Mouse (Mus musculus) erythroblast, embryonic 14.5 days (primary cell): ENCODE results near the gene Isy1. TPM values are rescaled to one million over a fixed set of nuclear protein-coding genes. Genes with fewer than 3 reads are reported as not detected.
A peak's percentile ranks its signal among the peaks of the same experiment; 100 is the strongest.
"Not testable (repeated sequence)": the region's sequence is repeated elsewhere in the genome, so short reads cannot be mapped to it uniquely, and the experiment has no call there.

ENCODE experiments used
- H3K27me3 ChIP-seq: 2 replicates; pipeline ENCODE4 v1.6.1; 2012; ENCODE audit warnings: inconsistent platforms; ENCODE audit not compliant: control insufficient read depth
- H3K36me3 ChIP-seq: 2 replicates; pipeline ENCODE4 v1.6.1; 2012; ENCODE audit warnings: mild to moderate bottlenecking, inconsistent platforms; ENCODE audit not compliant: control insufficient read depth
- H3K4me1 ChIP-seq: 2 replicates; pipeline ENCODE4 v1.6.1; 2012; ENCODE audit warnings: inconsistent platforms; ENCODE audit not compliant: control insufficient read depth
- H3K4me3 ChIP-seq: replicated peaks from 2 replicates; pipeline ENCODE3; 2012; ENCODE audit warnings: moderate library complexity, mild to moderate bottlenecking, inconsistent platforms
- H3K9me3 ChIP-seq: 2 replicates; pipeline ENCODE4 v1.6.1; 2012; ENCODE audit warnings: low read length, inconsistent platforms, mixed read lengths; ENCODE audit not compliant: control insufficient read depth
- GATA1 ChIP-seq: IDR thresholded peaks from 2 replicates; pipeline ENCODE4 v1.6.1; 2012; ENCODE audit warnings: low read length, inconsistent platforms, mixed read lengths
- TAL1 ChIP-seq: IDR thresholded peaks from 3 replicates; pipeline ENCODE4 v1.6.1; 2012; ENCODE audit warnings: low read length, inconsistent platforms, mixed read lengths
- polyA plus RNA-seq: library from polyadenylated mRNA; stranded (reverse); fragments of >175 nt; gene quantifications from 2 replicates; pipeline ENCODE4 v1.2.3, GENCODE M21; 2012

Isy1 gene
- polyA plus RNA-seq, 1 experiment, result 2.6 TPM

GRCm38 (mm10) chr6:87778294-87779173, 60.1 kb downstream of the Isy1 start:
- Histone ChIP-seq H3K27me3 (peaks cover 2% of the 10 kb centered on the region; the same call in 1 of the 2 replicates), H3K36me3 (peaks cover 41% of the 10 kb centered on the region), H3K9me3 (no peaks in the 10 kb centered on the region; the same call in 1 of the 2 replicates), H3K4me3 (peak overlapping the region; percentile 66), H3K4me1 (peaks cover 63% of the 10 kb centered on the region)
- TF ChIP-seq TAL1 (no peak), GATA1 (no peak)

GRCm38 (mm10) chr6:87777842-87778241, 60.8 kb downstream of the Isy1 start, which contains the start of gene Gp9:
TSS of gene Gp9 (plus strand) at chr6:87778072.
- Histone ChIP-seq H3K4me3 (peak within 1 kb of the TSS; percentile 66), H3K36me3 (peaks cover 41% of the 10 kb centered on the region), H3K9me3 (no peaks in the 10 kb centered on the region; the same call in 1 of the 2 replicates), H3K4me1 (peaks cover 60% of the 10 kb centered on the region), H3K27me3 (peaks cover 2% of the 10 kb centered on the region; the same call in 1 of the 2 replicates)
- TF ChIP-seq GATA1 (no peak), TAL1 (no peak)

- peaks cover 2% of the 10 kb centered on the region; the same call in 1 of the 2 replicates for H3K27me3 ChIP-seq
- no peaks in the 10 kb centered on the region; the same call in 1 of the 2 replicates for H3K9me3 ChIP-seq
- TF ChIP-seq GATA1, result no peak
- no peak for TF ChIP-seq TAL1
- peaks cover 41% of the 10 kb centered on the region for H3K36me3 ChIP-seq
- H3K4me3 ChIP-seq, result peak overlapping the region; percentile 66
- H3K4me1 ChIP-seq, result peaks cover 59% of the 10 kb centered on the region
Measured at GRCm38 (mm10) chr6:87776663-87777062, 61.9 kb downstream of the Isy1 start.

GRCm38 (mm10) chr6:87775588-87776245, 62.9 kb downstream of the Isy1 start:
- Histone ChIP-seq H3K9me3 (no peaks in the 10 kb centered on the region; the same call in 1 of the 2 replicates), H3K4me1 (peaks cover 60% of the 10 kb centered on the region), H3K36me3 (peaks cover 38% of the 10 kb centered on the region), H3K4me3 (peak overlapping the region; percentile 66), H3K27me3 (peaks cover 2% of the 10 kb centered on the region; the same call in 1 of the 2 replicates)
- TF ChIP-seq GATA1, result peak; percentile 97
- peak; percentile 91 for TF ChIP-seq TAL1

- TF ChIP-seq TAL1, result no peak
- TF ChIP-seq GATA1, result no peak
- Histone ChIP-seq H3K4me3 (no peak overlapping the region), H3K4me1 (peaks cover 56% of the 10 kb centered on the region), H3K36me3 (peaks cover 33% of the 10 kb centered on the region), H3K27me3 (peaks cover 2% of the 10 kb centered on the region; the same call in 1 of the 2 replicates), H3K9me3 (no peaks in the 10 kb centered on the region; the same call in 1 of the 2 replicates)
Measured at GRCm38 (mm10) chr6:87774909-87775308, 63.7 kb downstream of the Isy1 start.

- Histone ChIP-seq H3K27me3 (peaks cover 2% of the 10 kb centered on the region; the same call in 1 of the 2 replicates), H3K36me3 (peaks cover 30% of the 10 kb centered on the region), H3K9me3 (no peaks in the 10 kb centered on the region; the same call in 1 of the 2 replicates), H3K4me1 (peaks cover 53% of the 10 kb centered on the region), H3K4me3 (no peak overlapping the region)
- TF ChIP-seq TAL1 (no peak), GATA1 (no peak)
Measured at GRCm38 (mm10) chr6:87774466-87774865, 64.1 kb downstream of the Isy1 start.

- H3K36me3 ChIP-seq, result no peaks in the 10 kb centered on the region
- no peak overlapping the region for H3K4me3 ChIP-seq
- no peaks in the 10 kb centered on the region; the same call in 1 of the 2 replicates for H3K9me3 ChIP-seq
- TF ChIP-seq GATA1 (no peak), TAL1 (no peak)
- H3K27me3 ChIP-seq, result peaks cover 2% of the 10 kb centered on the region; the same call in 1 of the 2 replicates
- peaks cover 15% of the 10 kb centered on the region for H3K4me1 ChIP-seq
Measured at GRCm38 (mm10) chr6:87770626-87771025, 68.0 kb downstream of the Isy1 start.

GRCm38 (mm10) chr6:87764296-87764695, 74.3 kb downstream of the Isy1 start:
- H3K4me3 ChIP-seq, H3K9me3 ChIP-seq, H3K27me3 ChIP-seq, H3K36me3 ChIP-seq: not testable (repeated sequence)
- H3K4me1 ChIP-seq, result peaks cover 40% of the 10 kb centered on the region

Other genes with a start within 250 kb of the Isy1 start
- 0.37 and 0.68 TPM in 2 replicates for gene Prokr1, start 248.1 kb downstream of the Isy1 start, polyA plus RNA-seq
- 1.7 TPM in 2 replicates for gene Aplf, start 166.6 kb downstream of the Isy1 start, polyA plus RNA-seq
- gene Efcc1, start 107.9 kb downstream of the Isy1 start, polyA plus RNA-seq, result not detected in 2 replicates
- gene Gp9, start 60.7 kb downstream of the Isy1 start, polyA plus RNA-seq, result 8.1 and 8.8 TPM in 2 replicates
- 22.8 and 70.9 TPM in 2 replicates for gene Rab43, start 26.6 kb downstream of the Isy1 start, polyA plus RNA-seq
- gene Gm45140, start 3.0 kb downstream of the Isy1 start, polyA plus RNA-seq, result 1.4 and 1.8 TPM in 2 replicates
- gene Cnbp, start 12.3 kb upstream of the Isy1 start, polyA plus RNA-seq, result 6.3 and 7.3 TPM in 2 replicates
- gene Copg1, start 49.0 kb upstream of the Isy1 start, polyA plus RNA-seq, result 0.85 and 1.3 TPM in 2 replicates
- 1.1 and 1.4 TPM in 2 replicates for gene Hmces, start 75.1 kb upstream of the Isy1 start, polyA plus RNA-seq
- 0.44 and 0.46 TPM in 2 replicates for gene H1fx, start 142.8 kb upstream of the Isy1 start, polyA plus RNA-seq
- 2.7 and 3.9 TPM in 2 replicates for gene Rab7, start 206.5 kb upstream of the Isy1 start, polyA plus RNA-seq
- 1.2 and 1.4 TPM in 2 replicates for gene Rpn1, start 245.7 kb upstream of the Isy1 start, polyA plus RNA-seq